Mouse (Mus musculus) gastrocnemius, postnatal 10 days (tissue): ENCODE results near the gene Zdbf2. TPM values are rescaled to one million over a fixed set of nuclear protein-coding genes. Genes with fewer than 3 reads are reported as not detected.
A peak's percentile ranks its signal among the peaks of the same experiment; 100 is the strongest.
"Not testable (repeated sequence)": the region's sequence is repeated elsewhere in the genome, so short reads cannot be mapped to it uniquely, and the experiment has no call there.

ENCODE experiments used
- DNase-seq: peaks from one replicate; pipeline ENCODE4 v3.0.0; 2021; ENCODE audit warnings: mixed read lengths
- microRNA-seq, 2 experiments: library from miRNA; unstranded; fragments of <30 nt; microRNA quantifications; one replicate each; pipeline ENCODE4 v1.2.0; 2021
- total RNA-seq, 2 experiments: library from RNA; stranded (reverse); gene quantifications; 2 replicates each; pipeline ENCODE4 v1.2.3; 2021

The Zdbf2 gene
- total RNA-seq, 2 experiments from 2014 or later: 30.3 to 36.6 TPM

DNA sequence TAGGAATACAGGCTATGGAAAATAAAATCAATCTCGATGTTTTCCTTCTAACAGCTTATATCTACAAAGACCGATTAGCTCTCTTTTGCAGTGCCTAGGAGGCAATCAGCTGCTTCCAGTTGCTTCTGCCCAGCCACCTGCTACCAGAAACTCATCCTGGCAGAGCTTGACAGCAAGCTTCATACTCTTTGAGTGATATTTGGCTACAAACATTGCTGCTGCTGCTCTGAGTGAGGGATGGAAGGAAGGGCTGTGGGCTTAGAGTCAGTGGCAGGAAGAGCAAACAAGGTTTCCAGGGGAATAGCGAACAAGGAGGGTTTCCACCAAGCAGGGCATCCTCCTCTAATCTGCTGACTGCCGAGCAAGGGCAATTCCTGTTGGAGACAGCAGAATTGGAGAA, 7.6 kb upstream of the Zdbf2 start:
- DNase-seq: no peak

DNA sequence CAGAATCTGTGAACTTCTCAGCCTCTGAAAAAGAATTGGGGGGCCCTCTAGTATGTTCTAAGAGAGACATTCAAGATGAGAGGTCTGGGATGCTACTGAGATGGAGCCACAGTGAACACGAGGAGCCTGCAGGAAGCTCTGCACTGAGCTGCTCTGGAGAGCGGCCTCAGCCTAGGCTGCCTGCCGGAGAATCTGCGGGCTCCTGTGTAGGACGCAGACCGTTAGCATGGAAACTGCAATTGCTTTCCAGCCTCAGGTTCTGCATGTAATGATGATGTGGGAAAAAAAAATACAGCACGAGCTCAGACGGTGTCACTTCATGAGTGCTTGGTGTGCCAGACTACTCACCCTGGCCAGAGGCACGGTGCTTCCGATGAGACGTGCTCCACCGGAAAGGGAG, 6.9 kb upstream of the Zdbf2 start:
- no peak for DNase-seq

DNA sequence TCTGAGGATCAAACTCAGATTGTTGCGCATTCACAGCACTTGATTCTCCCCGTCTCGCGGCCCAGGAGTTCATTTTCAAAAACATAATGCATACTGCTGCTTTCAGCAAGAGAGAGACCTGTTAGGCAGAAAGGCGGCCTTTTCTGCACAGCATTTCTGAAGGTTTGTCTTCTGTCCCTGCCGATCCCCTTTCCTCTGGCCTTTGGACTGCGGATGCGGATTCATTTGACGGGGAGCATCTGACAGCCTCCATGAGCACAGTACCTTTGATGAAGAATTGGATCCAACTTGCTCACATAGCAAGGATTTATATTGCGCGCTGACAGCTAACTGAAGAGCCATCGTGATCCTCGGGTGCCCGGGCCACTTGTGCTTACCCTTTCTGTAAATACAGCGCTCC, 6.3 kb upstream of the Zdbf2 start:
- DNase-seq: no peak

DNA sequence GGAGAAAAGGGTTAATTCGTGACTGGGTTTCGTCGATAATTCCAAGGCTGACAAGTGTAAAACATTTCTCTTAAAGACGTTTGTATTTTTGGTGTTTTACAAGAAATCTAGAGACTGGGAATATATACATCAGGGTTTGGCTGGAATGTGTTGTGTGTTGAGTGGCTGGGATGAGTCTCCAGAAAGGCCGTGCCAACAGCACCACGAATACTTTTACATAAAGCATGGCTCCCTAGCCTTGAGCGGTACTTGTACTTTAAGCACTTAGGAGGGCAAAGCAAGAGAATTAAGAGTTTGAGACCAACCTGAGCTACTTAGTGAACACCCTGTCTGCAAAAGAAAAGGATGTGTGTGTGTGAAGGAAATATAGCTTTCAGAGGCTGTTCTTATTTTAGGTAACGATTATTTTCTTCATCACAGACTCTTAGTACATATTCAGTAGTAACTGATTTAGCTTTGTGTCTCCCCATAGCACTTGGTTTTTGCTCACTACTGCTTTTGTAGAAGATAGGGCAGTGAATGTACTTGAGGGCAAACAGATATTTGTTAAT, 865 bp upstream of the Zdbf2 start:
- no peak for DNase-seq

DNA sequence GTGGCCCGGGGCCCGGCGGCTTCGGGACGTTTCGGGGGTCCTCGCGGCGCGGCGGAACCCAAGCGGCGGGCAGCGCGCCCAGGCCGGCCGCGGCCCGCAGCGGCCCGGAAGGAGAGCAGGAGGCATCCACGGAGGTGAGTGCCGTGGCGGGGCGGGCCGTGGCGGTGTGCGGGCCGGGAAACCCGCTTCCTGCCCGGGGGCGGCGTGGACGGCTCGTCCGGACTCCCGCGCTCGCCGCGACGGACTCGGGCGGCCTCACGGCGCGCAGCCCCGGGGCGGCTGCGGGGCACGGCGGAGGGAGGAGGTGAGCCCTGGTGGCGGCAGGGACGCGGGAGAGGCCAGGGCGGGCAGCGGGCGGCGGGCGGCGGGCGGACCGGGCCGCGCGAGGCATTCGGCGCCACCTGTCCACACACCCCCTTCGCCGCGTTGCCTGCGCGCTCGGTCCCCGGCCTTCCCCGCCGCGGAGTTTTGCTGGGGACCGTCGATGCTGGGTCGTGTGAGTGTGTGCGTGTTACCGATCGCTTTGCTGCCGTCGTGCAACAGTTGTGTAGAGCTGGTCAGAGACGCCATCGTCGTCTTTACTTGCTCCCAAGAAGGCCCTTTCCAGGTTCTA, 380 bp downstream of the Zdbf2 start:
- peak; percentile 32 for DNase-seq

DNA sequence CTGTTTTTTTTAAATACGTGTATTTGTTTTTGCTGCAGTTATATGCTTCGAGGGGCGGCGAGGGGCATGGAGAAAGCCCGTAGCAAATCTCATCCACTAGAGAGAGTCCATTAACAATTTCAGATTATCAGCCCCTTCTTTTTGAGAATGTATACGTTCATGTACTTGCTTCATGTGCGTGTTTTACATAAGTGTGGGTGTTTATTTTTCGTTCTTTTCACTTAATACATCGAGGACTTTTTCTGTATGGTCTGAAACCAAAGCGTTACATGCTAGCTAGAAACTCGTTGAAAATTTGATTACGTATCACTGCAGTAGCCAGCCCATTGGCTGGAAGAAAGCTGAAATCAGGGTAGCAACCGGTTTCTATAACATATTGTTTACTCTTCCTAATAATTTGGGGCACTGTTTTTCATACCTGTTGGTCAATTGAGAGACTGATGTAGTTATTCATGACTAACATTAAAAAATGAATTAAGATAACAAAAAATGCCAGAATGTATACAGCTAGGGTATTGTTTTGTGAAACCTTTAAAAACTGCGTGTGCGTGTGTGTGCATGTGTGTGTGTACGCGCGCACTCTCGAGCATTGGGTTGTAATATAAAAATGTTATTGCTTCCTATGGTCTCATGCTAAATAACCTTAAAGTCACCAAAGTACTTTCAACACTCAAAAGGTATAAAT, 1.1 kb downstream of the Zdbf2 start:
- no peak for DNase-seq

DNA sequence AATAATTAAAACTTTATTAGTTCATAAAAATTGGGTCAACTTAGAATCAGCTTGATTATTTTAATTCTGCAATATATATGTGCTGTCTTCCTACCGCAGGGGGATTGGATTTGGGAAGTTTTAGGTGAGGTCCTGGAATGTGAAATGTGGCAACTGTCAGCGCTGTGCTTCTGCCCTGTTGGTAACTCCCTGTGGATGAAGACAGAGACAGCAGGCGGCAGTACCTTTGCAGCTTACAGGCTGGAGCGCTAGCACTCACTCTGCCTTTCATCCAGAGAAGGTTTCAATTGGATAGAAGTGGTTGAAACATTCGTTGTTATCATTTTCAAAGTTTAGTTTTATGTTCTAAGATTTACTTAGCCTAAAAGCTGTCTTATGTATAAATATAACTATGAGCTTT, 5.0 kb downstream of the Zdbf2 start:
- DNase-seq: no peak

DNA sequence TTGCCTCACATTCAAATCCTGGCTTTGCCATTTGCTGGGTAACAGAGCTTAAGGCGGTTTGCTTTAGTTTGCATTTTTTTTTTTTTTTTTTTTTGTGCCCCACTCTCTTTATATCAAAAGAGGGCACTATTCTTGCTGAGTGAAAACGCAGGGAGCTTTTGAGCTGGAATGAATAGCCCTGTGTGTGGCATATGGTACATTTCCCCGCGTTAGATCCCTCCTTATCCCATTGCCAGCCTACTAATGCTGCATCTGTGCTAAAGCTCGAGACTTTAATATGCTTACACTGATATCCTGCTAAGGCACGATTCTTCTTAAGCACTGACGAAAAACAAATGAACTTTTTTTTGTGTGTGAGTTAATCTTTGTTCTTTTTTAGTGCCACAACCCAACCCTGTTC, 20.9 kb downstream of the Zdbf2 start:
- no peak for DNase-seq

DNA sequence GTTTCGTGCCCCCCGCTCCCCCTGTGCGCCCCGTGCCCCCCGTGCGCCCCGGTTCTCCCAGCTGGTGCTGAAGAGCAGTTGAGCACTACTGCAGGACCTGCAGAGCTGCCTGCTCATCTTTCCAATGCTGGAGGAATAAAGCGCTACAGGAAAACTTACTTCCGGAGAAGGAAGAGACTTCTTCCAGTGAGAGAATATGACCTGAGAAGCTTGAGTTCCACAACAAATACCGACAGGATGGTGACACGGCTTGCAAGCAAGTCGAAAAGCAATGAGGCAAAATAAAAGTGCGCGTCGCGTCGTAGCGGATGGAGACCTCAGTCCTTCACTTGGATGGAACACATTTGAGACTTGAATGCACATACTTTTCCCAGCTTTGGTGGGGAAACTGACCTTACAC, 36.6 kb downstream of the Zdbf2 start:
- DNase-seq: no peak

DNA sequence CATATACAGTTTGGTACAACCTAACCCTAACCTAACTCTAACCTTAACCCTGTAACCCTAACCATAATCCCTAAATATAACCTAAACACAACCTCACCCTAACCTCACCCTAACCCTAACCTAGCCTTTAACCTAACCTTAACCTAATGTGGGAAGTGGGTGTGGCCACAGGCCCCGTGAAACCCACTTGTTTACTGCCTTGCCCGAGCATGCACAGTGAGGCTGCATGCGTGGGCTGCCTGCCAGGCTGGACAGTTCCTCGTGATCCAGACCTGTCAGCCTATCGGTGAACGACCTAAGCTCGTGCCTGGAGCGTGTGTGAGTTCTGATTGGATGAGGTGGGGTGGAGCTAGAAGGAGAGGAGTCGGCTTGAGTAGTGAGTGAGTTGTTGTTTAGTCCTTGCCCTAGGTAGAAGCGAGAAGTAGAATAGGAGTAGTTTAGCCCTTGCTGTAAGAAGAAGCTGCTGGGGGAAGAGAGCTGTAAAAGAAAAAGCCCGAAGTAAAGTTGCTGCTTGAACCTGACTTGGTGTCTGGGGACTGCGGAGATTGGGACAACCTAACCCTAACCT, 50.6 kb downstream of the Zdbf2 start:
- DNase-seq: not testable (repeated sequence)

Small RNA genes within 50 kb of the gene (microRNA-seq; reads per million reads assigned to microRNA genes)
- 0 reads per million in 2 experiments for gene Gm24513

Other genes with a start within 250 kb of the Zdbf2 start
- gene Ino80d, start 158.6 kb upstream of the Zdbf2 start, total RNA-seq: 10 to 100 TPM; 15.6 to 21.6 TPM
- 100 to 1,000 TPM; 594 to 615 TPM for gene Eef1b2, start 96.4 kb upstream of the Zdbf2 start, total RNA-seq
- gene Ndufs1, start 96.4 kb upstream of the Zdbf2 start, total RNA-seq: 100 to 1,000 TPM; 280 to 329 TPM
- gene Gpr1, start 58.7 kb upstream of the Zdbf2 start, total RNA-seq: under 1 TPM; 0.29 to 0.59 TPM
- gene Adam23, start 172.6 kb downstream of the Zdbf2 start, total RNA-seq: 10 to 100 TPM in 1 of 2 experiments, 1 to 10 TPM in 1; 9.7 to 11.8 TPM